Mouse (Mus musculus) midbrain, embryonic 16.5 days (tissue): ENCODE data around the gene Arid4a. TPM values are rescaled to one million over a fixed set of nuclear protein-coding genes. Genes with fewer than 3 reads are reported as not detected.
"Not testable (repeated sequence)": the region's sequence is repeated elsewhere in the genome, so short reads cannot be mapped to it uniquely, and the experiment has no call there.

Experiments used
- ATAC-seq: fragments of 200-750 bp; cut with Nextera tagmentation; 2 replicates; pipeline ENCODE4 v1.8.0; 2017; ENCODE audit warnings: moderate TSS enrichment
- H3K27ac ChIP-seq: fragments of 300-500 bp; sonication (generic); 2 replicates; pipeline ENCODE4 v1.5.1; 2014; ENCODE audit warnings: mild to moderate bottlenecking, low read length, mixed read lengths
- H3K27me3 ChIP-seq: fragments of 300-500 bp; sonication (generic); 2 replicates; pipeline ENCODE4 v1.6.1; 2014; ENCODE audit warnings: low read depth, low read length, mixed read lengths; ENCODE audit not compliant: control insufficient read depth, insufficient read depth
- H3K36me3 ChIP-seq: fragments of 300-500 bp; sonication (generic); 2 replicates; pipeline ENCODE4 v1.6.1; 2014; ENCODE audit warnings: mild to moderate bottlenecking, low read length, moderate library complexity, mixed read lengths; ENCODE audit not compliant: control insufficient read depth, insufficient read depth
- H3K4me1 ChIP-seq: fragments of 300-500 bp; sonication (generic); 2 replicates; pipeline ENCODE4 v1.6.1; 2014; ENCODE audit warnings: mild to moderate bottlenecking, low read length, mixed read lengths; ENCODE audit not compliant: control insufficient read depth, insufficient read depth
- H3K4me2 ChIP-seq: fragments of 300-500 bp; sonication (generic); 2 replicates; pipeline ENCODE4 v1.6.1; 2014; ENCODE audit warnings: mild to moderate bottlenecking, low read length, mixed read lengths
- H3K4me3 ChIP-seq: fragments of 300-500 bp; sonication (generic); 2 replicates; pipeline ENCODE4 v1.5.1; 2014; ENCODE audit warnings: low read depth, mild to moderate bottlenecking, low read length, moderate library complexity, mixed read lengths
- H3K9ac ChIP-seq: fragments of 300-500 bp; sonication (generic); 2 replicates; pipeline ENCODE4 v1.6.1; 2014; ENCODE audit warnings: low read depth, low read length, mixed read lengths
- H3K9me3 ChIP-seq: fragments of 300-500 bp; sonication (generic); replicated peaks from 2 replicates; pipeline ENCODE4 v1.6.1; 2014; ENCODE audit warnings: mild to moderate bottlenecking, low read length, mixed read lengths; ENCODE audit not compliant: control insufficient read depth, poor library complexity, severe bottlenecking
- WGBS: fragments of 180-500 bp; shearing (Covaris S2); extraction: QIAGEN DNeasy Blood & Tissue Kit; methylation state at CpG from one replicate; pipeline ENCODE4 v1.1.7; 2014; 5-methylcytosine and 5-hydroxymethylcytosine counted together
- polyA plus RNA-seq: library from polyadenylated mRNA; unstranded; fragments of >200 nt; fragmentation: Nextera tagmentation; extraction: Ambion mirVana; gene quantifications from 2 replicates; pipeline ENCODE4 v1.2.1, GENCODE M21; 2015

The Arid4a gene
- polyA plus RNA-seq, 1 experiment from 2014 or later: 49.4 TPM

- not testable (repeated sequence) for H3K9me3 ChIP-seq, H3K36me3 ChIP-seq, H3K4me2 ChIP-seq, H3K4me3 ChIP-seq, H3K27me3 ChIP-seq, H3K9ac ChIP-seq, H3K27ac ChIP-seq, ATAC-seq, H3K4me1 ChIP-seq
- WGBS: 91% methylated on average over 8 of the region's 8 CpGs
Observed at GRCm38 (mm10) chr12:71028265-71028664, 12.5 kb downstream of the Arid4a start.

DNA sequence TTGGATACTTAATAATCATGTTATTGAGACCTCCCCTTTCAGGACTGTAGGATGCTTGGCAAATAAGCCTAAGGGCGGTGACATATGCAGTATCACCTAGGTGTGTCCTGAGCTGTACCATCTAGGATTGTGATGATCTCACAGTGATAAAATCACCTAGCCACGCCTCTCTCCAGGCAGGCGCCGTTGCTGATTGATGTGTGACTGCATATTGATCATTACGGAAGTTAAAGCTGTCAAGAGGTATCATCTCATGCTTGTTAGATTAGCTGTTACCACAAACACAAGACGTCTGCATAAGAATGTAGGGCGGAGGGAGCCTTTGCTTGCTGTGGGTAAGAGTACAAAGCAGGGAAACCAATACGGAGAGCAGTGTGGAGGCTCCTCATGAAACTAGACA, 14.5 kb downstream of the Arid4a start:
- H3K4me1 ChIP-seq: no peaks in the 10 kb centered on the region
- H3K27me3 ChIP-seq: no peaks in the 10 kb centered on the region
- no peak for ATAC-seq
- no peaks in the 10 kb centered on the region for H3K9me3 ChIP-seq
- H3K27ac ChIP-seq: no peak overlapping the region
- H3K9ac ChIP-seq: no peak overlapping the region
- H3K36me3 ChIP-seq: peaks cover 2% of the 10 kb centered on the region; the same call in 1 of the 2 replicates
- 89% methylated on average over 8 of the region's 8 CpGs for WGBS
- H3K4me2 ChIP-seq: no peak overlapping the region
- no peak overlapping the region for H3K4me3 ChIP-seq

DNA sequence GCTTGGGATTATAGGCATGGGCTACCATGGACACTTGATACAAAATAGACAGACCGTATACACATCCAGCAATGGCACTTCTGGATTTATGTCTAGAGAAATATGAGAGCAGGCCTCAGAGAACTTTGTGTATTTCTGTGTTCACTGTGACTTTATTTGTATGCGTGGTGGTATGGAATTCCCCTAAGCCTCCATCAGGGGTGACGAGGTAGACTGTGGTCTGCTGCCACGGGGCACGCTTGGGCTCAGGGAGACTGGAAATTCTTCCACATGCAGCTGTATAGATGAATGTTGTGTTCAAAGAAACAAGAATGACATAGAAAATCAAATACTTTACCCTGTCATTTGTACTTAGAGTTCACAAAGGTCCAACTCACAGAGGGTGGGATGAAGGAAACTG, 14.9 kb downstream of the Arid4a start:
- no peak for ATAC-seq
- H3K27me3 ChIP-seq: no peaks in the 10 kb centered on the region
- no peak overlapping the region for H3K27ac ChIP-seq
- no peaks in the 10 kb centered on the region for H3K9me3 ChIP-seq
- H3K4me3 ChIP-seq: no peak overlapping the region
- no peak overlapping the region for H3K4me2 ChIP-seq
- H3K36me3 ChIP-seq: peaks cover 2% of the 10 kb centered on the region; the same call in 1 of the 2 replicates
- WGBS: 91% methylated on average over 5 of the region's 5 CpGs
- no peaks in the 10 kb centered on the region for H3K4me1 ChIP-seq
- H3K9ac ChIP-seq: no peak overlapping the region

- 91% methylated on average over 4 of the region's 4 CpGs for WGBS
- no peaks in the 10 kb centered on the region for H3K4me1 ChIP-seq
Observed at GRCm38 (mm10) chr12:71035826-71036225, 20.0 kb downstream of the Arid4a start.

GRCm38 (mm10) chr12:71036729-71037404, 21.1 kb downstream of the Arid4a start:
- peaks cover 19% of the 10 kb centered on the region for H3K36me3 ChIP-seq
- no peak for ATAC-seq
- 92% methylated on average over 12 of the region's 12 CpGs for WGBS
- no peak overlapping the region for H3K4me2 ChIP-seq
- no peak overlapping the region for H3K27ac ChIP-seq
- no peaks in the 10 kb centered on the region for H3K27me3 ChIP-seq
- H3K4me1 ChIP-seq: no peaks in the 10 kb centered on the region
- H3K9ac ChIP-seq: no peak overlapping the region
- H3K4me3 ChIP-seq: no peak overlapping the region
- no peaks in the 10 kb centered on the region for H3K9me3 ChIP-seq

More at GRCm38 (mm10) chr12:71035826-71036225, 20.0 kb downstream of the Arid4a start:
- ATAC-seq: no peak
- no peaks in the 10 kb centered on the region for H3K27me3 ChIP-seq
- H3K36me3 ChIP-seq: peaks cover 16% of the 10 kb centered on the region
- H3K27ac ChIP-seq: no peak overlapping the region
- H3K9me3 ChIP-seq: no peaks in the 10 kb centered on the region
- no peak overlapping the region for H3K4me2 ChIP-seq
- no peak overlapping the region for H3K9ac ChIP-seq
- H3K4me3 ChIP-seq: no peak overlapping the region

- H3K27me3 ChIP-seq: no peaks in the 10 kb centered on the region
- no peaks in the 10 kb centered on the region for H3K4me1 ChIP-seq
- WGBS: 94% methylated on average over 7 of the region's 7 CpGs
- peaks cover 17% of the 10 kb centered on the region for H3K36me3 ChIP-seq
- no peak overlapping the region for H3K4me2 ChIP-seq
- H3K4me3 ChIP-seq: no peak overlapping the region
- ATAC-seq: no peak
- no peaks in the 10 kb centered on the region for H3K9me3 ChIP-seq
- no peak overlapping the region for H3K27ac ChIP-seq
- H3K9ac ChIP-seq: no peak overlapping the region
Observed at GRCm38 (mm10) chr12:71040462-71040861, 24.7 kb downstream of the Arid4a start.

DNA sequence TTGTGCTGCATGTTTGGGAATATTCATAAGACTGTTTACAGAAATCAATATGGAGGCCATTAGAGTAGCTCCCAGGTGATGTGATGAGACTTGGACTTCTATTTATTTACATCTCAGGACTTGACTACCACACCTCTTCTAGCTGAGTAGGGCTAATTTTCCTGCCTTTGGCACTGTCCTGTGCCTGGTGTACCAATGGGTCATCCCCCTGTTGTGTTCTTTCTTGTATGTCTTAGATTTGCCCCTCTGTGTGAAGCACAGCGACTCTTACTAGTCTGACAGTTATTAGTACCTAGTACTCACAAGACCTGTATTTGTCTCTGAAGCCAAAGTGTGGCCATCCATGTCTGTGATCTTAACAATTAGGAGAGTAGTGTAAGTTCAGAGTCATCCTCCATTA, 26.7 kb downstream of the Arid4a start:
- peaks cover 6% of the 10 kb centered on the region for H3K4me1 ChIP-seq
- no peak overlapping the region for H3K4me2 ChIP-seq
- H3K27ac ChIP-seq: no peak overlapping the region
- peaks cover 17% of the 10 kb centered on the region for H3K36me3 ChIP-seq
- no peaks in the 10 kb centered on the region for H3K27me3 ChIP-seq
- ATAC-seq: no peak
- H3K9me3 ChIP-seq: no peaks in the 10 kb centered on the region
- 97% methylated on average over 1 of the region's 1 CpGs for WGBS
- no peak overlapping the region for H3K9ac ChIP-seq
- H3K4me3 ChIP-seq: no peak overlapping the region

DNA sequence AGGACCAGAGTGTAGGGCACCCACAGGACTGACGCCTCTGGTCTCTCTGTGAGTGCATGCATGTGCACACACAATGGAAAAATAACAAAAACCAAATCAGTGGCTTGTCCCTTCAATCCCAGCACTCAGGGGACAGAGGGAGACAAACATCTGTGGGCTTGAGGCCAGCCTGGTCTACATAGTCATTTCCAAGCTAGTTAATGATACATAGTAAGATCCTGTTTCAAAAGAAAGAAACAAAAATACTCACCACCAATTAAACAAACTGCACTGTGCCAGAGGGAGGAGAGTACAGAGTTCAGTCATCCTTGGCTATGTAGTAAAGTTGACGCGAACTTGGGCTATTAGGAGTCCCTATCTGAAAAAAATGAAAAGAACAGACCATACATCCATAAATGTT, 27.8 kb downstream of the Arid4a start:
- peaks cover 12% of the 10 kb centered on the region for H3K36me3 ChIP-seq

GRCm38 (mm10) chr12:71044488-71044887, 28.7 kb downstream of the Arid4a start:
- Histone ChIP-seq H3K9me3 (no peaks in the 10 kb centered on the region), H3K9ac (no peak overlapping the region), H3K27ac (no peak overlapping the region), H3K4me1 (peaks cover 10% of the 10 kb centered on the region), H3K4me3 (no peak overlapping the region), H3K36me3 (peaks cover 10% of the 10 kb centered on the region), H3K4me2 (no peak overlapping the region), H3K27me3 (no peaks in the 10 kb centered on the region)
- ATAC-seq: no peak
- WGBS: 97% methylated on average over 2 of the region's 2 CpGs

More for the DNA sequence above, 27.8 kb downstream of the Arid4a start:
- Histone ChIP-seq H3K27me3 (no peaks in the 10 kb centered on the region), H3K9me3 (no peaks in the 10 kb centered on the region), H3K4me1 (peaks cover 10% of the 10 kb centered on the region), H3K4me3 (no peak overlapping the region), H3K4me2 (no peak overlapping the region), H3K27ac (no peak overlapping the region), H3K9ac (no peak overlapping the region)
- 94% methylated on average over 3 of the region's 3 CpGs for WGBS
- no peak for ATAC-seq
